Mouse (Mus musculus): ENCODE measurements around the gene Sox6.
A peak's percentile ranks its signal among the peaks of the same experiment; 100 is the strongest.
"Not testable (repeated sequence)": the region's sequence is repeated elsewhere in the genome, so short reads cannot be mapped to it uniquely, and the experiment has no call there.

Sox6 gene

GRCm38 (mm10) chr7:116038511-116038910, at the start of gene Sox6:
Gene Sox6 (minus strand): TSS chr7:116038796.
- peak in 1 of 2 experiments; percentile 16 for DNase-seq

- not testable (repeated sequence) for DNase-seq
Measured at GRCm38 (mm10) chr7:116084366-116084765, 45.8 kb upstream of the Sox6 start, which contains the start of gene Gm4353. Gene Gm4353 (minus strand): TSS chr7:116084635.

GRCm38 (mm10) chr7:116060739-116061138, 22.1 kb upstream of the Sox6 start:
- no peak for DNase-seq

- no peak for DNase-seq
Measured at GRCm38 (mm10) chr7:116040470-116041019, 1.9 kb upstream of the Sox6 start.

- DNase-seq = peak; percentile 83 to 90
Measured at GRCm38 (mm10) chr7:116039538-116040466, 1.2 kb upstream of the Sox6 start.

GRCm38 (mm10) chr7:116039196-116039537, 571 bp upstream of the Sox6 start, which contains the start of gene 1110004F10Rik:
Gene 1110004F10Rik (plus strand): TSS chr7:116039397.
- peak in 1 of 2 experiments; percentile 7 for DNase-seq

- peak in 1 of 2 experiments; percentile 4 for DNase-seq
Measured at GRCm38 (mm10) chr7:116038024-116038423, 572 bp downstream of the Sox6 start.

GRCm38 (mm10) chr7:116036591-116037555, 1.7 kb downstream of the Sox6 start:
- DNase-seq = peak in 1 of 2 experiments; percentile 3

GRCm38 (mm10) chr7:116035504-116035903, 3.1 kb downstream of the Sox6 start:
- no peak for DNase-seq

- peak; percentile 14 to 47 for DNase-seq
Measured at GRCm38 (mm10) chr7:116034282-116034758, 4.3 kb downstream of the Sox6 start.

- peak; percentile 49 to 71 for DNase-seq
Measured at GRCm38 (mm10) chr7:116033371-116034241, 5.0 kb downstream of the Sox6 start.

GRCm38 (mm10) chr7:116032596-116033307, 5.8 kb downstream of the Sox6 start:
- DNase-seq = peak; percentile 78 to 88

- DNase-seq = peak; percentile 59 to 83
Measured at GRCm38 (mm10) chr7:116031718-116032595, 6.6 kb downstream of the Sox6 start.

- DNase-seq = peak in 1 of 2 experiments; percentile 16
Measured at GRCm38 (mm10) chr7:116031388-116031717, 7.2 kb downstream of the Sox6 start.

- DNase-seq = peak in 1 of 2 experiments; percentile 22
Measured at GRCm38 (mm10) chr7:116030597-116031387, 7.8 kb downstream of the Sox6 start.

- no peak for DNase-seq
Measured at GRCm38 (mm10) chr7:116029991-116030390, 8.6 kb downstream of the Sox6 start.

GRCm38 (mm10) chr7:116002726-116003125, 35.9 kb downstream of the Sox6 start:
- no peak for DNase-seq

- DNase-seq = no peak
Measured at GRCm38 (mm10) chr7:115988109-115988779, 50.4 kb downstream of the Sox6 start.

Data from kidney, postnatal 36 days (tissue).